Mouse (Mus musculus) liver, postnatal 0 days (tissue): ENCODE measurements around the gene Syp. TPM values are rescaled to one million over a fixed set of nuclear protein-coding genes. Genes with fewer than 3 reads are reported as not detected.

Source experiments
- ATAC-seq: fragments of 200-750 bp; cut with Nextera tagmentation; 2 replicates; pipeline ENCODE4 v1.8.0; 2017; ENCODE audit warnings: mild to moderate bottlenecking, moderate library complexity
- DNase-seq: peaks from one replicate; pipeline ENCODE4 v3.0.0-alpha.2; 2016
- H3K27ac ChIP-seq: fragments of 300-500 bp; sonication (generic); 2 replicates; pipeline ENCODE4 v1.5.1; 2014; ENCODE audit warnings: antibody characterized with exemption, moderate library complexity, mild to moderate bottlenecking, low read depth
- H3K27me3 ChIP-seq: fragments of 300-500 bp; sonication (generic); 2 replicates; pipeline ENCODE4 v1.6.1; 2014; ENCODE audit warnings: low read length, control low read depth, mixed read lengths; ENCODE audit not compliant: insufficient read depth
- H3K36me3 ChIP-seq: fragments of 300-500 bp; sonication (generic); replicated peaks from 2 replicates; pipeline ENCODE4 v1.6.1; 2014; ENCODE audit warnings: mild to moderate bottlenecking, control low read depth, low read length, moderate library complexity, mixed read lengths; ENCODE audit not compliant: insufficient read depth
- H3K4me1 ChIP-seq: fragments of 300-500 bp; sonication (generic); 2 replicates; pipeline ENCODE4 v1.6.1; 2014; ENCODE audit warnings: antibody characterized with exemption, mild to moderate bottlenecking, control low read depth; ENCODE audit not compliant: insufficient read depth
- H3K4me2 ChIP-seq: fragments of 300-500 bp; sonication (generic); 2 replicates; pipeline ENCODE4 v1.6.1; 2014; ENCODE audit warnings: low read depth, mild to moderate bottlenecking, low read length, moderate library complexity, mixed read lengths
- H3K4me3 ChIP-seq: fragments of 300-500 bp; sonication (generic); 2 replicates; pipeline ENCODE4 v1.5.1; 2014; ENCODE audit warnings: low read depth, low read length
- H3K9ac ChIP-seq: fragments of 300-500 bp; sonication (generic); replicated peaks from 2 replicates; pipeline ENCODE4 v1.6.1; 2014; ENCODE audit warnings: mild to moderate bottlenecking, moderate library complexity
- H3K9me3 ChIP-seq: fragments of 300-500 bp; sonication (generic); 2 replicates; pipeline ENCODE4 v1.6.1; 2016; ENCODE audit warnings: mild to moderate bottlenecking, control low read depth, low read length, mixed read lengths
- CTCF ChIP-seq: sonication (generic); IDR thresholded peaks from 2 replicates; pipeline ENCODE4 v1.5.1; 2016; ENCODE audit warnings: antibody characterized with exemption, low read depth
- EP300 ChIP-seq: IDR thresholded peaks from 2 replicates; pipeline ENCODE4 v1.6.1; 2016; ENCODE audit warnings: antibody characterized with exemption, low read depth, mild to moderate bottlenecking
- WGBS: fragments of 180-500 bp; shearing (Covaris S2); extraction: QIAGEN DNeasy Blood & Tissue Kit; methylation state at CpG from one replicate; pipeline ENCODE4 v1.1.7; 2014; ENCODE audit not compliant: insufficient replicate concordance; 5-methylcytosine and 5-hydroxymethylcytosine counted together
- polyA plus RNA-seq: library from polyadenylated mRNA; unstranded; fragments of >200 nt; fragmentation: Nextera tagmentation; extraction: Ambion mirVana; gene quantifications from 2 replicates; pipeline ENCODE4 v1.2.1, GENCODE M21; 2015

Syp gene
- polyA plus RNA-seq, 1 experiment from 2014 or later: 0.04 TPM

- no peak for DNase-seq
- Histone ChIP-seq H3K9me3 (no peaks in the 10 kb centered on the region), H3K4me3 (no peak overlapping the region), H3K27me3 (peaks cover 11% of the 10 kb centered on the region; the same call in 1 of the 2 replicates), H3K4me2 (no peak overlapping the region), H3K4me1 (no peaks in the 10 kb centered on the region), H3K36me3 (no peaks in the 10 kb centered on the region), H3K27ac (no peak overlapping the region), H3K9ac (no peak overlapping the region)
- TF ChIP-seq EP300: no peak
- no peak for TF ChIP-seq CTCF
- no peak for ATAC-seq
- WGBS: 21% methylated on average over 21 of the region's 21 CpGs
These were observed 28.2 kb upstream of the Syp start for GRCm38 (mm10) chrX:7610035-7610434.

- peak overlapping the region; percentile 19; the same call in 1 of the 2 replicates for H3K4me3 ChIP-seq
- no peak for ATAC-seq
- WGBS: 28% methylated on average over 26 of the region's 26 CpGs
These were observed 27.6 kb upstream of the Syp start for GRCm38 (mm10) chrX:7610536-7611258.

DNA sequence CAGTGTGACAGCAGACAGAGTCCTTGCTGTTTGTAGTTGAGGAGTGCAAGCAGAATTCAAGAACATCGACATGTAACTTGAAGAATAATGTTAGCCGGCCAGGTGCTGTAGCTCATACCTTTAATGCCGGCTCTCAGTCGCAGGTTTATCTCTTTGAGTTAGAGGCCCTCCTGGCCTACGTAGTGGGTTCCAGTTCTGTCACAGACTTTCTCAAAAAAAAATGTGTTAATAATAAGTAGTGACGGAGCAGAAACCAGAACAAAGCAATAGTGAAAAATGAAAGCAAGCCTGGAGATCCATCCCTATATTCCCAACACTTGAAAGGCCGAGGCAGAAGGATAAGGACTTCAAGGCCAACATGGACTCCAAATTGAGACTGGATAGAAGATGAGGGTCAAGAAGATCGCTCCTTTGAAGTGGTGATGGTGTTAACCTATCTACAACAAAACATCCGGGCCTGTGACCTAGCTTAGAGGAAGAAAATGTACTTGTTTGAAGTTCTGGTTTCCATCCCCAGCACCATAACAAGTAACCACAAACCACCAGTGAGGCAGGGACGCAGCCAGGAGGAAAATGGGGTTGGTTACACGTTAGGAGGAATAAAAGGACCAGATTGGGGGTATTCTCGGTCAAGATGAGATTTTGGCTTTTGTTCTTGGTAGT lies 20.3 kb upstream of the Syp start:
- WGBS: 65% methylated on average over 12 of the region's 12 CpGs
- no peak for TF ChIP-seq EP300
- no peak for TF ChIP-seq CTCF

More at GRCm38 (mm10) chrX:7610536-7611258, 27.6 kb upstream of the Syp start:
- H3K27me3 ChIP-seq: peaks cover 11% of the 10 kb centered on the region; the same call in 1 of the 2 replicates
- H3K4me1 ChIP-seq: no peaks in the 10 kb centered on the region
- H3K9me3 ChIP-seq: no peaks in the 10 kb centered on the region
- no peak overlapping the region for H3K27ac ChIP-seq
- no peak overlapping the region for H3K9ac ChIP-seq
- H3K4me2 ChIP-seq: peak overlapping the region; percentile 40
- DNase-seq: no peak
- no peaks in the 10 kb centered on the region for H3K36me3 ChIP-seq
- no peak for TF ChIP-seq EP300

DNA sequence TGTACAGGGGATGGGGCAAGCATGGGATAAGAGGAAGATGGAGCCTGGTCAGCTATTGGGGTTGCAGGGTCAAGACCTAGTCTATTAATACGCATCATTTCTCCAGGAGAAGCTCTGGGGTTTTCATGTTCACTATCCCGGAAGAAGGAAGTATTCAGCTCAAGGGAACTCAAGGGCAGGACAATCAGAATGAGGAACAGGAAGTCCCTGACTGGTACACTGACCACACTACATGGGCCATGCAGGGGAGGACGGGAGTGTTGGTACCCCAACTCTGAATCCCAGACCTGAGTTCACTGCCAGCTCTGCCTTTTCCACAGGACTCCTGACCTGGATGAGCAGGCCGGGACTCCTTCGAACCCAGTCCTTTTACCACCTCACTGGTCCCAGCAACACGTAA lies 5.7 kb upstream of the Syp start:
- Histone ChIP-seq H3K9ac (no peak overlapping the region), H3K9me3 (no peaks in the 10 kb centered on the region), H3K36me3 (no peaks in the 10 kb centered on the region), H3K27ac (no peak overlapping the region), H3K27me3 (no peaks in the 10 kb centered on the region), H3K4me2 (no peak overlapping the region), H3K4me1 (no peaks in the 10 kb centered on the region), H3K4me3 (no peak overlapping the region)
- ATAC-seq (no peak), DNase-seq (no peak)
- WGBS: 63% methylated on average over 6 of the region's 6 CpGs
- TF ChIP-seq CTCF (no peak), EP300 (no peak)

More for the DNA sequence above, 20.3 kb upstream of the Syp start:
- H3K4me1 ChIP-seq: no peaks in the 10 kb centered on the region
- H3K9ac ChIP-seq: no peak overlapping the region
- H3K27me3 ChIP-seq: no peaks in the 10 kb centered on the region
- DNase-seq (no peak), ATAC-seq (no peak)
- H3K4me2 ChIP-seq: no peak overlapping the region
- no peaks in the 10 kb centered on the region for H3K36me3 ChIP-seq
- no peak overlapping the region for H3K4me3 ChIP-seq
- no peak overlapping the region for H3K27ac ChIP-seq
- no peaks in the 10 kb centered on the region for H3K9me3 ChIP-seq

- H3K4me2 ChIP-seq: no peak overlapping the region
- H3K27ac ChIP-seq: no peak overlapping the region
- H3K36me3 ChIP-seq: no peaks in the 10 kb centered on the region
- TF ChIP-seq CTCF: no peak
- no peak for TF ChIP-seq EP300
- no peak overlapping the region for H3K9ac ChIP-seq
- H3K4me1 ChIP-seq: no peaks in the 10 kb centered on the region
- peaks cover 13% of the 10 kb centered on the region for H3K27me3 ChIP-seq
- ATAC-seq (no peak), DNase-seq (no peak)
- H3K9me3 ChIP-seq: no peaks in the 10 kb centered on the region
- 54% methylated on average over 3 of the region's 3 CpGs for WGBS
- H3K4me3 ChIP-seq: no peak overlapping the region
These were observed 3.2 kb upstream of the Syp start for GRCm38 (mm10) chrX:7635101-7635500.

GRCm38 (mm10) chrX:7639536-7640325 lies 1.5 kb downstream of the Syp start:
- no peak for ATAC-seq
- no peak for TF ChIP-seq EP300
- no peak for TF ChIP-seq CTCF

More at GRCm38 (mm10) chrX:7639536-7640325, 1.5 kb downstream of the Syp start:
- Histone ChIP-seq H3K4me2 (no peak overlapping the region), H3K36me3 (no peaks in the 10 kb centered on the region), H3K27ac (no peak overlapping the region), H3K9ac (no peak overlapping the region), H3K4me1 (no peaks in the 10 kb centered on the region), H3K4me3 (no peak overlapping the region), H3K9me3 (no peaks in the 10 kb centered on the region), H3K27me3 (peaks cover 16% of the 10 kb centered on the region)
- DNase-seq: no peak
- WGBS: 22% methylated on average over 13 of the region's 13 CpGs
